25 mouse cellular contexts compared by ENCODE assay signal in genomic region chr13:64088057-64088456, GRCm38 (mm10). TPM values are rescaled to one million over a fixed set of nuclear protein-coding genes. Genes with fewer than 3 reads are reported as not detected.
"Had no signal": no experiment of that assay in that cellular context is flagged by ENCODE, and none has a peak within 500 bp of the region (broad histone marks: within the 10 kb centered on the region; RNA-seq: fewer than 3 reads in every experiment).

No protein-coding gene starts in this region.

- DNase-seq: retina, postnatal 1 day; right cerebral cortex, adult 18-20 months; right cerebral cortex, postnatal 14 days; right cerebral cortex, postnatal 25 days; right cerebral cortex, postnatal 4 days; spleen, adult 18-20 months; thymus, adult 18-20 months; thymus, adult 2 months; thymus, postnatal 14 days; thymus, postnatal 25 days; thymus, postnatal 36 days; thymus, postnatal 4 days had no signal

- H3K36me3 ChIP-seq: neural tube, embryonic 12.5 days; neural tube, embryonic 13.5 days; neural tube, embryonic 15.5 days; stomach, embryonic 15.5 days had no signal

- H3K27me3 ChIP-seq: neural tube, embryonic 12.5 days; neural tube, embryonic 15.5 days; stomach, embryonic 15.5 days had no signal

- H3K4me3 ChIP-seq: neural tube, embryonic 12.5 days; neural tube, embryonic 13.5 days; neural tube, embryonic 15.5 days; stomach, embryonic 15.5 days had no signal

- H3K27ac ChIP-seq: neural tube, embryonic 12.5 days; neural tube, embryonic 13.5 days; neural tube, embryonic 15.5 days; stomach, embryonic 15.5 days; stomach, postnatal 0 days had no signal

- H3K9me3 ChIP-seq: neural tube, embryonic 12.5 days; neural tube, embryonic 13.5 days; neural tube, embryonic 15.5 days; stomach, embryonic 15.5 days had no signal

- H3K9ac ChIP-seq: neural tube, embryonic 12.5 days; neural tube, embryonic 13.5 days; neural tube, embryonic 15.5 days; stomach, embryonic 15.5 days had no signal

- H3K4me1 ChIP-seq: neural tube, embryonic 12.5 days; neural tube, embryonic 13.5 days; neural tube, embryonic 15.5 days; stomach, embryonic 15.5 days had no signal

- H3K4me2 ChIP-seq: neural tube, embryonic 12.5 days; neural tube, embryonic 13.5 days; neural tube, embryonic 15.5 days; stomach, embryonic 15.5 days had no signal

RNA-seq across cellular contexts. Expression of gene Hsd17b3, which starts 1.0 kb away (rescaled TPM):
- total RNA-seq: neutrophil, adult 5-6 weeks had no signal
- polyA plus RNA-seq: neural tube, embryonic 13.5 days; neural tube, embryonic 14.5 days; neural tube, embryonic 15.5 days; small intestine, adult 2 months; spleen, adult 2 months; stomach, embryonic 14.5 days; stomach, embryonic 15.5 days; stomach, embryonic 16.5 days; stomach, postnatal 0 days; thymus, postnatal 0 days; urinary bladder, adult 2 months had no signal
